In the genomic region with DNA sequence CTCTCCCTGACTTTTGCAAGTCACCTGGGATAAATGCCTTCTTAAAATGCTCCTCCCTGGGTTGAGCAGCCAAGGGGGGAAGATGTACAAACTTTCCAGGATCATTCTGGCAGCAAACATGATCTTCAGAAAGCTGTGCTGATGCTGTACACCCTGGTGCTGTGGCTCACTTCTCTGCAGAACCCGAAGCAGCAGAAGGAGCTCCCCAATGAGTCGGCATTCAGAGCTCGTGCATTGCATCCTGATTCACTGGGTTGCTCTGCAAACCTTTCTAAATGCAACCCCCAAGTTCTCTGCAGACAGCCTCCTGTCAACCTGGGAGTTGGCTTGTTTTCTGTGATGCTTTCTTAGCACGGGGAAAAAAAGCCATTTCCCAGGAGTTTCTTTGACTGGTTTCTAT, we compare ENCODE assay signal across 20 mouse cellular contexts.
A peak's percentile ranks its signal among the peaks of the same experiment; 100 is the strongest.
DNase-seq lines count a peak whose midpoint lies in the region; ATAC-seq and TF ChIP-seq lines count a peak whose summit lies in the region.
"Had no signal": no experiment of that assay in that cellular context is flagged by ENCODE, and none has a peak within 500 bp of the region (broad histone marks: within the 10 kb centered on the region; RNA-seq: fewer than 3 reads in every experiment).

No protein-coding gene starts in this region.

- intact Hi-C loops in gastrocnemius, adult 2 months (cut with DNase I) = no loop called here

- H3K27ac ChIP-seq in heart, embryonic 10.5 days = no peak overlapping the region
- H3K27ac ChIP-seq in hindbrain, postnatal 0 days = no peak overlapping the region
- no peak overlapping the region for H3K27ac ChIP-seq in hindbrain, embryonic 14.5 days
- H3K27ac ChIP-seq in midbrain, postnatal 0 days (ENCODE audit: low read depth, low read length) = no peak overlapping the region
- no peak overlapping the region for H3K27ac ChIP-seq in midbrain, embryonic 15.5 days
- H3K27ac ChIP-seq in gastrocnemius, adult 2 months = no peak overlapping the region
- H3K27ac ChIP-seq: embryonic facial prominence, embryonic 10.5 days; embryonic facial prominence, embryonic 12.5 days; forebrain, embryonic 13.5 days; forebrain, embryonic 15.5 days had no signal

- H3K9me3 ChIP-seq in heart, embryonic 10.5 days = no peaks in the 10 kb centered on the region
- H3K9me3 ChIP-seq in hindbrain, postnatal 0 days (ENCODE audit: low read length) = no peaks in the 10 kb centered on the region
- H3K9me3 ChIP-seq in hindbrain, embryonic 14.5 days (ENCODE audit: control insufficient read depth, low read length) = no peaks in the 10 kb centered on the region
- H3K9me3 ChIP-seq in midbrain, postnatal 0 days (ENCODE audit: low read length) = no peaks in the 10 kb centered on the region
- H3K9me3 ChIP-seq in midbrain, embryonic 15.5 days = no peaks in the 10 kb centered on the region
- H3K9me3 ChIP-seq: embryonic facial prominence, embryonic 10.5 days; embryonic facial prominence, embryonic 12.5 days; forebrain, embryonic 13.5 days; forebrain, embryonic 15.5 days had no signal

- H3K4me1 ChIP-seq in heart, embryonic 10.5 days = peaks cover 18% of the 10 kb centered on the region
- no peaks in the 10 kb centered on the region; the same call in 1 of the 2 replicates for H3K4me1 ChIP-seq in hindbrain, postnatal 0 days (ENCODE audit: insufficient read depth, low read length)
- 0 out of 2 replicates have a peak, but pooled peaks cover 4% of the 10 kb centered on the region for H3K4me1 ChIP-seq in hindbrain, embryonic 14.5 days (replicated peaks; ENCODE audit: control insufficient read depth, insufficient read depth, low read length)
- H3K4me1 ChIP-seq in midbrain, postnatal 0 days (ENCODE audit: insufficient read depth, low read length) = no peaks in the 10 kb centered on the region
- H3K4me1 ChIP-seq in midbrain, embryonic 15.5 days = no peaks in the 10 kb centered on the region
- H3K4me1 ChIP-seq: embryonic facial prominence, embryonic 12.5 days had no signal

- no peaks in the 10 kb centered on the region for H3K27me3 ChIP-seq in heart, embryonic 10.5 days (ENCODE audit: insufficient read depth, poor library complexity, severe bottlenecking)
- no peaks in the 10 kb centered on the region for H3K27me3 ChIP-seq in hindbrain, postnatal 0 days (ENCODE audit: insufficient read depth, low read length)
- H3K27me3 ChIP-seq in hindbrain, embryonic 14.5 days (ENCODE audit: control insufficient read depth, insufficient read depth, low read length) = no peaks in the 10 kb centered on the region
- no peaks in the 10 kb centered on the region for H3K27me3 ChIP-seq in midbrain, postnatal 0 days (ENCODE audit: insufficient read depth, low read length)
- H3K27me3 ChIP-seq in midbrain, embryonic 15.5 days (replicated peaks) = no peaks in the 10 kb centered on the region
- H3K27me3 ChIP-seq: embryonic facial prominence, embryonic 12.5 days; forebrain, embryonic 13.5 days; forebrain, embryonic 15.5 days had no signal

- H3K9ac ChIP-seq in hindbrain, postnatal 0 days (replicated peaks; ENCODE audit: low read length) = no peak overlapping the region
- H3K9ac ChIP-seq in hindbrain, embryonic 14.5 days = no peak overlapping the region
- H3K9ac ChIP-seq in midbrain, postnatal 0 days (replicated peaks; ENCODE audit: low read length, poor library complexity, severe bottlenecking) = no peak overlapping the region
- H3K9ac ChIP-seq in midbrain, embryonic 15.5 days = no peak overlapping the region
- H3K9ac ChIP-seq: embryonic facial prominence, embryonic 12.5 days; forebrain, embryonic 13.5 days; forebrain, embryonic 15.5 days had no signal

- 69% methylated on average over 4 of the region's 4 CpGs for WGBS in heart, embryonic 10.5 days
- WGBS in hindbrain, postnatal 0 days = 52% methylated on average over 4 of the region's 4 CpGs
- 54% methylated on average over 4 of the region's 4 CpGs for WGBS in hindbrain, embryonic 14.5 days
- WGBS in midbrain, postnatal 0 days = 55% methylated on average over 4 of the region's 4 CpGs
- WGBS in midbrain, embryonic 15.5 days = 70% methylated on average over 4 of the region's 4 CpGs

- peak; percentile 56 for DNase-seq in heart, adult 11 months
- DNase-seq in heart, embryonic 10.5 days (ENCODE audit: low spot score) = no peak
- DNase-seq in hindbrain, postnatal 0 days (ENCODE audit: low spot score) = peak; percentile 10
- no peak for DNase-seq in hindbrain, embryonic 14.5 days (ENCODE audit: low spot score)
- DNase-seq in midbrain, postnatal 0 days (ENCODE audit: low spot score) = peak; percentile 41
- peak; percentile 71 for DNase-seq in brain, adult 2 months (ENCODE audit: low read depth, low spot score)
- DNase-seq in gastrocnemius, adult 2 months = no peak
- DNase-seq: adrenal gland, adult 2 months; adrenal gland, postnatal 10 days; adrenal gland, postnatal 25 days; cerebellum, adult 11-12 months; cerebellum, adult 2 months; cerebellum, adult 9-10 months; cerebellum, postnatal 10 days; cerebellum, postnatal 25 days had no signal

- ATAC-seq in hindbrain, postnatal 0 days = no peak
- ATAC-seq in hindbrain, embryonic 14.5 days (ENCODE audit: low FRiP score) = no peak
- no peak for ATAC-seq in midbrain, postnatal 0 days (ENCODE audit: low FRiP score)
- ATAC-seq in midbrain, embryonic 15.5 days (replicated peaks) = no peak
- ATAC-seq: forebrain, embryonic 13.5 days had no signal

- no peak overlapping the region for H3K4me2 ChIP-seq in hindbrain, postnatal 0 days (ENCODE audit: low read depth, low read length)
- no peak overlapping the region for H3K4me2 ChIP-seq in hindbrain, embryonic 14.5 days (replicated peaks)
- no peak overlapping the region for H3K4me2 ChIP-seq in midbrain, postnatal 0 days (ENCODE audit: low read depth, low read length, poor library complexity, severe bottlenecking)
- no peak overlapping the region for H3K4me2 ChIP-seq in midbrain, embryonic 15.5 days
- H3K4me2 ChIP-seq: embryonic facial prominence, embryonic 12.5 days; forebrain, embryonic 13.5 days; forebrain, embryonic 15.5 days had no signal

- H3K4me3 ChIP-seq in heart, embryonic 10.5 days = no peak overlapping the region
- no peak overlapping the region for H3K4me3 ChIP-seq in hindbrain, postnatal 0 days (ENCODE audit: low read length)
- H3K4me3 ChIP-seq in hindbrain, embryonic 14.5 days (replicated peaks; ENCODE audit: low read length) = no peak overlapping the region
- no peak overlapping the region for H3K4me3 ChIP-seq in midbrain, postnatal 0 days (ENCODE audit: low read depth, low read length)
- no peak overlapping the region for H3K4me3 ChIP-seq in midbrain, embryonic 15.5 days
- no peak overlapping the region for H3K4me3 ChIP-seq in gastrocnemius, adult 2 months
- H3K4me3 ChIP-seq: embryonic facial prominence, embryonic 10.5 days; embryonic facial prominence, embryonic 12.5 days; forebrain, embryonic 13.5 days; forebrain, embryonic 15.5 days had no signal

- no peaks in the 10 kb centered on the region for H3K36me3 ChIP-seq in heart, embryonic 10.5 days
- no peaks in the 10 kb centered on the region for H3K36me3 ChIP-seq in hindbrain, postnatal 0 days (ENCODE audit: insufficient read depth, low read length)
- no peaks in the 10 kb centered on the region for H3K36me3 ChIP-seq in hindbrain, embryonic 14.5 days (replicated peaks; ENCODE audit: control insufficient read depth, insufficient read depth)
- no peaks in the 10 kb centered on the region for H3K36me3 ChIP-seq in midbrain, postnatal 0 days (ENCODE audit: insufficient read depth, low read length)
- no peaks in the 10 kb centered on the region for H3K36me3 ChIP-seq in midbrain, embryonic 15.5 days (replicated peaks)
- H3K36me3 ChIP-seq: embryonic facial prominence, embryonic 10.5 days; embryonic facial prominence, embryonic 12.5 days; forebrain, embryonic 15.5 days had no signal

- no peak for TF ChIP-seq CTCF in hindbrain, postnatal 0 days (IDR thresholded peaks at IDR 0.05; ENCODE audit: low read depth)
- TF ChIP-seq CTCF in midbrain, postnatal 0 days (IDR thresholded peaks at IDR 0.05) = no peak
- TF ChIP-seq CTCF in gastrocnemius, adult 2 months (IDR thresholded peaks at IDR 0.05) = no peak

Comparison
In these comparisons a context has a peak if more than half of its experiments do, and no peak if none do; other contexts are left out.
1. DNase-seq: peak in heart, adult 11 months (single experiment), hindbrain, postnatal 0 days (single experiment), midbrain, postnatal 0 days (single experiment) and brain, adult 2 months (single experiment); none in heart, embryonic 10.5 days (single experiment), hindbrain, embryonic 14.5 days (single experiment) and gastrocnemius, adult 2 months (single experiment).